In genomic region chr14:24206736-24207359, GRCm38 (mm10) we compare ENCODE assay signal across 9 mouse cellular contexts. TPM values are rescaled to one million over a fixed set of nuclear protein-coding genes. Genes with fewer than 3 reads are reported as not detected.
A peak's percentile ranks its signal among the peaks of the same experiment; 100 is the strongest.
DNase-seq lines count a peak whose midpoint lies in the region; ATAC-seq lines count a peak whose summit lies in the region.
"Had no signal": no experiment of that assay in that cellular context is flagged by ENCODE, and none has a peak within 500 bp of the region (broad histone marks: within the 10 kb centered on the region; RNA-seq: fewer than 3 reads in every experiment).

No protein-coding gene starts in this region.

- H3K27ac ChIP-seq in forebrain, embryonic 10.5 days, result peak overlapping the region; percentile 67
- H3K27ac ChIP-seq in forebrain, embryonic 14.5 days (ENCODE audit: low read depth, low read length), result no peak overlapping the region
- no peak overlapping the region for H3K27ac ChIP-seq in liver, embryonic 12.5 days
- H3K27ac ChIP-seq in limb, embryonic 11.5 days (replicated peaks; ENCODE audit: low read depth, low read length), result no peak overlapping the region

- no peaks in the 10 kb centered on the region for H3K27me3 ChIP-seq in forebrain, embryonic 10.5 days (ENCODE audit: poor library complexity, severe bottlenecking)
- no peaks in the 10 kb centered on the region for H3K27me3 ChIP-seq in forebrain, embryonic 14.5 days (replicated peaks; ENCODE audit: control insufficient read depth, insufficient read depth, low read length)
- H3K27me3 ChIP-seq in liver, embryonic 12.5 days (replicated peaks), result peaks cover 50% of the 10 kb centered on the region
- no peaks in the 10 kb centered on the region for H3K27me3 ChIP-seq in limb, embryonic 11.5 days (ENCODE audit: control insufficient read depth, insufficient read depth, low read length)

- DNase-seq in forebrain, embryonic 10.5 days (ENCODE audit: extremely low spot score, low spot score), result no peak
- no peak for DNase-seq in forebrain, embryonic 14.5 days (ENCODE audit: low spot score)
- DNase-seq in liver, result no peak
- DNase-seq in adrenal gland, adult 8-10 months, result peak; percentile 77
- DNase-seq in limb, embryonic 11.5 days (ENCODE audit: low spot score), result peak; percentile 34
- DNase-seq in frontal cortex, postnatal 25 days (ENCODE audit: low spot score in 2 of 2), result no peak
- no peak for DNase-seq in layer of hippocampus, postnatal 10 days (ENCODE audit: low spot score in 2 of 2)
- DNase-seq: thymus, adult 2 months had no signal

- H3K4me2 ChIP-seq in forebrain, embryonic 14.5 days (ENCODE audit: low read length), result no peak overlapping the region
- H3K4me2 ChIP-seq in liver, embryonic 12.5 days, result no peak overlapping the region
- H3K4me2 ChIP-seq in limb, embryonic 11.5 days (ENCODE audit: low read depth, severe bottlenecking), result no peak overlapping the region

- peaks cover 58% of the 10 kb centered on the region for H3K4me1 ChIP-seq in forebrain, embryonic 10.5 days
- H3K4me1 ChIP-seq in forebrain, embryonic 14.5 days (ENCODE audit: control insufficient read depth, insufficient read depth, low read length), result peaks cover 16% of the 10 kb centered on the region
- peaks cover 25% of the 10 kb centered on the region for H3K4me1 ChIP-seq in liver, embryonic 12.5 days
- H3K4me1 ChIP-seq in limb, embryonic 11.5 days (ENCODE audit: control insufficient read depth, insufficient read depth, low read length), result peaks cover 38% of the 10 kb centered on the region

- no peak overlapping the region for H3K4me3 ChIP-seq in forebrain, embryonic 10.5 days
- no peak overlapping the region for H3K4me3 ChIP-seq in forebrain, embryonic 14.5 days (ENCODE audit: low read depth, low read length)
- H3K4me3 ChIP-seq in liver, embryonic 12.5 days, result no peak overlapping the region
- H3K4me3 ChIP-seq in limb, embryonic 11.5 days (ENCODE audit: low read depth, low read length), result no peak overlapping the region

- ATAC-seq in forebrain, embryonic 14.5 days, result no peak
- ATAC-seq in liver, embryonic 12.5 days, result peak; percentile 36; the same call in 1 of the 2 replicates
- ATAC-seq in limb, embryonic 11.5 days (ENCODE audit: insufficient number of reproducible peaks, low FRiP score, low TSS enrichment, low read depth), result 0 out of 2 replicates have a peak, but pooled peaks have one; percentile 8

- H3K9me3 ChIP-seq in forebrain, embryonic 10.5 days, result no peaks in the 10 kb centered on the region
- H3K9me3 ChIP-seq in forebrain, embryonic 14.5 days (replicated peaks; ENCODE audit: control insufficient read depth, low read length), result no peaks in the 10 kb centered on the region
- no peaks in the 10 kb centered on the region for H3K9me3 ChIP-seq in liver, embryonic 12.5 days (replicated peaks)
- no peaks in the 10 kb centered on the region for H3K9me3 ChIP-seq in limb, embryonic 11.5 days (ENCODE audit: control insufficient read depth, low read length)

- H3K9ac ChIP-seq in forebrain, embryonic 14.5 days (ENCODE audit: low read length), result no peak overlapping the region
- no peak overlapping the region for H3K9ac ChIP-seq in liver, embryonic 12.5 days
- peak overlapping the region; percentile 9; the same call in 1 of the 2 replicates for H3K9ac ChIP-seq in limb, embryonic 11.5 days (ENCODE audit: low read length)

- 67% methylated on average over 12 of the region's 12 CpGs for WGBS in forebrain, embryonic 10.5 days
- WGBS in forebrain, embryonic 14.5 days, result 84% methylated on average over 12 of the region's 12 CpGs
- 34% methylated on average over 12 of the region's 12 CpGs for WGBS in liver, embryonic 12.5 days (ENCODE audit: insufficient replicate concordance)
- 39% methylated on average over 12 of the region's 12 CpGs for WGBS in limb, embryonic 11.5 days

- 0 out of 2 replicates have a peak, but pooled peaks cover 4% of the 10 kb centered on the region for H3K36me3 ChIP-seq in forebrain, embryonic 10.5 days (replicated peaks)
- no peaks in the 10 kb centered on the region for H3K36me3 ChIP-seq in forebrain, embryonic 14.5 days (ENCODE audit: control insufficient read depth, insufficient read depth, low read length)
- no peaks in the 10 kb centered on the region for H3K36me3 ChIP-seq in liver, embryonic 12.5 days
- no peaks in the 10 kb centered on the region for H3K36me3 ChIP-seq in limb, embryonic 11.5 days (ENCODE audit: control insufficient read depth, insufficient read depth, low read length)

RNA-seq across cellular contexts. Expression of gene Dlg5, which starts 38.9 kb away (rescaled TPM):
- 15.0 and 16.5 TPM in 2 replicates for polyA plus RNA-seq in forebrain, embryonic 10.5 days (2016; fragmentation: Nextera tagmentation; extraction: Ambion mirVana)
- 20.3 and 22.5 TPM in 2 replicates for polyA plus RNA-seq in forebrain, embryonic 14.5 days (2014; fragmentation: Nextera tagmentation; extraction: Ambion mirVana)
- polyA plus RNA-seq in liver, embryonic 12.5 days (2016; fragmentation: Nextera tagmentation; extraction: Ambion mirVana), result 2.2 and 3.2 TPM in 2 replicates
- 10 to 100 TPM; 49.9 to 76.1 (median 55.6) TPM for total RNA-seq in adrenal gland, adult 8-10 months (2022)
- 45.5 and 50.1 TPM in 2 replicates for polyA plus RNA-seq in limb, embryonic 11.5 days (2014; fragmentation: Nextera tagmentation; extraction: Ambion mirVana)
- 10 to 100 TPM; 62.2 to 66.0 TPM for total RNA-seq in layer of hippocampus, postnatal 10 days (2021)

Comparison
In these comparisons a context has a peak if more than half of its experiments do, and no peak if none do; other contexts are left out.
1. DNase-seq: peak in adrenal gland, adult 8-10 months (single experiment) and limb, embryonic 11.5 days (single experiment); none in forebrain, embryonic 10.5 days (single experiment), forebrain, embryonic 14.5 days (single experiment), liver (single experiment), frontal cortex, postnatal 25 days (0 of 2) and layer of hippocampus, postnatal 10 days (0 of 2).